Mouse (Mus musculus) limb, embryonic 11.5 days (tissue): Measurements from ENCODE around the gene Med18. TPM values are rescaled to one million over a fixed set of nuclear protein-coding genes. Genes with fewer than 3 reads are reported as not detected.
A peak's percentile ranks its signal among the peaks of the same experiment; 100 is the strongest.

Experiments
- ATAC-seq: fragments of 200-750 bp; cut with Nextera tagmentation; 2 replicates; pipeline ENCODE4 v1.8.0; 2017; ENCODE audit warnings: low read depth; ENCODE audit not compliant: insufficient number of reproducible peaks, low FRiP score, low TSS enrichment
- DNase-seq: peaks from one replicate; pipeline ENCODE4 v3.0.0-alpha.2; 2015; ENCODE audit warnings: low spot score
- H3K27ac ChIP-seq: fragments of 300-500 bp; sonication (generic); replicated peaks from 2 replicates; pipeline ENCODE4 v1.5.1; 2014; ENCODE audit warnings: low read depth, mild to moderate bottlenecking, low read length
- H3K27me3 ChIP-seq: fragments of 300-500 bp; sonication (generic); 2 replicates; pipeline ENCODE4 v1.6.1; 2014; ENCODE audit warnings: mild to moderate bottlenecking, low read length, mixed read lengths; ENCODE audit not compliant: control insufficient read depth, insufficient read depth
- H3K36me3 ChIP-seq: fragments of 300-500 bp; sonication (generic); 2 replicates; pipeline ENCODE4 v1.6.1; 2014; ENCODE audit warnings: mild to moderate bottlenecking, low read length, moderate library complexity, mixed read lengths; ENCODE audit not compliant: control insufficient read depth, insufficient read depth
- H3K4me1 ChIP-seq: fragments of 300-500 bp; sonication (generic); 2 replicates; pipeline ENCODE4 v1.6.1; 2014; ENCODE audit warnings: low read length, mixed read lengths; ENCODE audit not compliant: control insufficient read depth, insufficient read depth
- H3K4me2 ChIP-seq: fragments of 300-500 bp; sonication (generic); 2 replicates; pipeline ENCODE4 v1.6.1; 2014; ENCODE audit warnings: low read depth, mild to moderate bottlenecking, moderate library complexity; ENCODE audit not compliant: severe bottlenecking
- H3K4me3 ChIP-seq: fragments of 300-500 bp; sonication (generic); 2 replicates; pipeline ENCODE4 v1.5.1; 2014; ENCODE audit warnings: low read depth, low read length
- H3K9ac ChIP-seq: fragments of 300-500 bp; sonication (generic); 2 replicates; pipeline ENCODE4 v1.6.1; 2014; ENCODE audit warnings: mild to moderate bottlenecking, low read length
- H3K9me3 ChIP-seq: fragments of 300-500 bp; sonication (generic); 2 replicates; pipeline ENCODE4 v1.6.1; 2016; ENCODE audit warnings: low read length; ENCODE audit not compliant: control insufficient read depth
- WGBS: fragments of 180-500 bp; shearing (Covaris S2); extraction: QIAGEN DNeasy Blood & Tissue Kit; methylation state at CpG from one replicate; pipeline ENCODE4 v1.1.7; 2014; 5-methylcytosine and 5-hydroxymethylcytosine counted together
- polyA plus RNA-seq: library from polyadenylated mRNA; unstranded; fragments of >200 nt; fragmentation: Nextera tagmentation; extraction: Ambion mirVana; gene quantifications from 2 replicates; pipeline ENCODE4 v1.2.1, GENCODE M21; 2014

The Med18 gene
- 26.4 and 31.6 TPM in 2 replicates for polyA plus RNA-seq

DNA sequence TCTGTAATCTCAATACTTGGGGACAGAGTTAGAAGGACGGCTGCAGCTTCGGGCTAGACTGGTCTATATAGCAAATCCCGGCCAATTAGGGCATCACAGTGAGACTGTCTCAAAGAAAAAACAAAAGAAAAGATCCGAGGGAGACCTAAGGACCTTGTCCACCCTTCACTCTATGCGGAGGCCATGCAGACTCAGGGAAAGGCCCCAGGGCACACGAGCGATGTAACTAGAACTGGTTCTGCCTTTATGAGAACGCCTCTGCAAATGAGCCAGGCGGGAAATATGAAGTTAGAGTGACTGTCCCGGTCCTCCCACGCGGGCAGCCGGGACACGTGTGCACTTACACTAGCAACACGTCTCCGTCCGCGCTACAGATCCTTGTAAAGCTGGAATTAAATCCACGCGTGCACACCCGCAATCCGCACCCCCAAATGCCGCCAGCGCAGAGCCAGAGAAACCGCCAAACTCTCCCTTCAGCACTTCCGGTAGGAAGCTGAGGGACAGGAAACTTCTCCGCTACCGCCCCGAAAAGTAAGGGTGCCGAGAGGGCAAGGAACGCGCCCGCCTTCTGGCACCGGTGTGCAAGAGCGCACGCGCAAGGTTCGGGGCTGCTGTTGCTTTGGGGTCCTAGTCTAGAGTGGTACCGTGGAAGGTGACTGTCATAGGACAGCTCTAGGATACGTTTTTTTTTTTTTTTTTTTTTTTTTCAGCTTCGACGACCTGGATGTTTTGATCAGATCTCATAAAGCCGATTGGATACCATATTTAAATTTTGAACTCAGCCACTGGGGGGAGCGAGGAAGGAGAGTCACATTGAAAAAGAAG, at the start of gene Med18:
Med18 (minus strand) TSS at position 492 of the 825 bp plus-strand sequence.
- H3K27me3 ChIP-seq = no peaks in the 10 kb centered on the region
- peak within 1 kb of the TSS; percentile 95 for H3K4me3 ChIP-seq
- H3K4me2 ChIP-seq = peak within 1 kb of the TSS; percentile 92
- under 1% methylated on average over 44 of the region's 44 CpGs for WGBS
- H3K36me3 ChIP-seq = peaks cover 9% of the 10 kb centered on the region
- ATAC-seq (peak; percentile 82), DNase-seq (peak; percentile 96)
- H3K4me1 ChIP-seq = peaks cover 9% of the 10 kb centered on the region
- no peak within 1 kb of the TSS for H3K27ac ChIP-seq
- H3K9me3 ChIP-seq = no peaks in the 10 kb centered on the region
- peak within 1 kb of the TSS; percentile 86 for H3K9ac ChIP-seq

GRCm38 (mm10) chr4:132512080-132512479, 48.4 kb upstream of the Med18 start:
- Histone ChIP-seq H3K9me3 (no peaks in the 10 kb centered on the region), H3K9ac (no peak overlapping the region), H3K27ac (no peak overlapping the region), H3K36me3 (no peaks in the 10 kb centered on the region), H3K4me1 (0 out of 2 replicates have a peak, but pooled peaks cover 2% of the 10 kb centered on the region), H3K27me3 (no peaks in the 10 kb centered on the region), H3K4me3 (no peak overlapping the region), H3K4me2 (no peak overlapping the region)
- no peak for DNase-seq
- ATAC-seq = no peak
- 63% methylated on average over 3 of the region's 3 CpGs for WGBS

GRCm38 (mm10) chr4:132510352-132510798, 46.7 kb upstream of the Med18 start, which contains the start of gene Sesn2:
TSS of gene Sesn2 (minus strand) at chr4:132510501.
- no peaks in the 10 kb centered on the region for H3K36me3 ChIP-seq
- DNase-seq = peak; percentile 98
- H3K9me3 ChIP-seq = no peaks in the 10 kb centered on the region
- 0 out of 2 replicates have a peak, but pooled peaks cover 2% of the 10 kb centered on the region for H3K4me1 ChIP-seq
- under 1% methylated on average over 32 of the region's 32 CpGs for WGBS
- peak within 1 kb of the TSS; percentile 90 for H3K4me2 ChIP-seq
- H3K9ac ChIP-seq = peak within 1 kb of the TSS; percentile 67
- ATAC-seq = peak; percentile 83
- no peaks in the 10 kb centered on the region for H3K27me3 ChIP-seq
- peak within 1 kb of the TSS; percentile 55; the same call in 1 of the 2 replicates for H3K27ac ChIP-seq
- peak within 1 kb of the TSS; percentile 88 for H3K4me3 ChIP-seq

- Histone ChIP-seq H3K27ac (peak overlapping the region; percentile 55; the same call in 1 of the 2 replicates), H3K27me3 (no peaks in the 10 kb centered on the region), H3K4me1 (0 out of 2 replicates have a peak, but pooled peaks cover 2% of the 10 kb centered on the region), H3K9me3 (no peaks in the 10 kb centered on the region), H3K36me3 (no peaks in the 10 kb centered on the region), H3K4me3 (peak overlapping the region; percentile 88), H3K4me2 (peak overlapping the region; percentile 90), H3K9ac (peak overlapping the region; percentile 67)
- peak; percentile 90 for DNase-seq
- WGBS = 0% methylated on average over 49 of the region's 52 CpGs
- peak; percentile 81 for ATAC-seq
These were observed 46.0 kb upstream of the Med18 start for GRCm38 (mm10) chr4:132509621-132510296.

- DNase-seq (no peak), ATAC-seq (no peak)
- Histone ChIP-seq H3K4me2 (no peak overlapping the region), H3K4me1 (no peaks in the 10 kb centered on the region), H3K36me3 (no peaks in the 10 kb centered on the region), H3K4me3 (no peak overlapping the region), H3K27me3 (no peaks in the 10 kb centered on the region), H3K27ac (no peak overlapping the region), H3K9me3 (no peaks in the 10 kb centered on the region), H3K9ac (no peak overlapping the region)
- 38% methylated on average over 2 of the region's 2 CpGs for WGBS
These were observed 43.5 kb upstream of the Med18 start for GRCm38 (mm10) chr4:132507210-132507609.

DNA sequence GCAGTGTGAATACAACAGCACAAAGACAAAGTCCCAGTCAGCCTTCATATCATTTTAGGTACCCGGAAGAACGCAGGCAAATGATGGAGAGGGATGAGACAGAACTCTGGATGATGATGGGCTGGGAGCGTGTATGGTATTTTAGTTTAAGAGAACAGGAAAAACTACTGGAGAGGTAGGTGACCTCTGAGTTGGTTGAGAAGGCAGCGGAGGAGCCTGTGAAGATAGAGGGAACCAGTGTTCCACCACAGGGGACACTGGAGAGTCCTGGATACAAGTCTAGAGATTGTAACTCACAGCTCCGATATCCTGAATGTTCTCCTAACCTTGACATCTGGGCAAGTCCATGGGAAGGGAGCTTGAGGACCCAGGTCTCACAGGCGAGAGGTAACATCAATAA, 42.5 kb upstream of the Med18 start:
- ATAC-seq = no peak
- H3K9ac ChIP-seq = no peak overlapping the region
- H3K27ac ChIP-seq = no peak overlapping the region
- H3K4me3 ChIP-seq = no peak overlapping the region
- no peak for DNase-seq
- WGBS = 75% methylated on average over 6 of the region's 6 CpGs
- no peaks in the 10 kb centered on the region for H3K27me3 ChIP-seq
- no peaks in the 10 kb centered on the region for H3K36me3 ChIP-seq
- no peak overlapping the region for H3K4me2 ChIP-seq
- no peaks in the 10 kb centered on the region for H3K4me1 ChIP-seq
- H3K9me3 ChIP-seq = no peaks in the 10 kb centered on the region

DNA sequence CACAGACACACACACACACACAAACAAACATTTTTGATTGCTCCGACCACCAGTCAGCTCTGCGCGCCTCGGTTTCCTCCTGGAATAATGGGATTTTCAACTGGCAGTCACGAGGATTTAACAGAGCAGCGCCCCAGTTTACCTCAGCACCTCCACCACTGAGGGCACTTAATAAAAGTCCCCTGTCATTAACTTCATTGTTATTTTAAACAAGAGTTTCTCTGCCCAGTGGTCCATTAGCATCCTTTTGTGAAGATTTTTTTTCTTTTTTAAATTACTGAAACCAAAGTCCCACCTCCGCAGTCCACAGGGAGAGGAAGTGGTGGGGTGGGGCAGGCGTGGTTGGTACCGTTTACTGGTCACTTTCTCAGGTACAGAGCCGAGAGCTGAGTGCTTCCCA, 42.1 kb upstream of the Med18 start:
- Histone ChIP-seq H3K27me3 (no peaks in the 10 kb centered on the region), H3K4me1 (no peaks in the 10 kb centered on the region)
- no peak for ATAC-seq

DNA sequence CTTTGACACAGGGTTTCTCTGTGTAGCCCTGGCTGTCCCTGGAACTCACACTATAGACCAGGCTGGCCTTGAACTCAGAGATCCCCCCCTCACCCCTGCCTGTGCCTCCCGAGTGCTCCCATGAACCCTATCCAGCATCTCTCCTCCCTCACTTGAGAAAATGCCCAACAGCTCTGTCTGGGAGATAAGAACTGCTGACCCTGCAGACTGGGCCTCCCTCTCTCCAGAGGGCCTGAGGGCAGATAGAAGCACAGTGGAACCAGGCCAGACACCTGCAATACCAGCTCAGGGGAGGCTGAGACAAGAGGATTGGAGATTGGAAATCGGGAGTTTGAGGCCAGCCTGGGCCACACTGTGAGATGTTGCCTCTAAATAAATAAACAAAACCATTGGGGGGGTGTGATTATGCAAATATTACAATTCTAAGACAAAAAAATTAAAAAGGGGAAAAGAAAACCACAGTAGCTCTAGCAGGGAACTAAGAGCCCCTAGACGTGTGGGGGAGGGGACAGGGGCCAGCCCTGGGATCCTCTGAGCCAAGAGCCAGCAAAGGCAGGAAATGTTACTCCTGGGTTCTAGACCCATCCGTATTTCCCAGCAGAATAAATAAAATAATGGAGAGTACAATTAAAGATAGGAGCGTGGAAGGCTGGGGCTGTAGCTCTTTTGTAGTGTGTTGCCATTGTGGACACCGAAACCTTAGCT, 41.5 kb upstream of the Med18 start:
- Histone ChIP-seq H3K27ac (no peak overlapping the region), H3K4me2 (no peak overlapping the region), H3K4me3 (no peak overlapping the region), H3K9ac (no peak overlapping the region), H3K27me3 (no peaks in the 10 kb centered on the region), H3K4me1 (no peaks in the 10 kb centered on the region), H3K36me3 (no peaks in the 10 kb centered on the region), H3K9me3 (no peaks in the 10 kb centered on the region)
- DNase-seq (no peak), ATAC-seq (no peak)
- WGBS = 68% methylated on average over 6 of the region's 6 CpGs

More for the DNA sequence above, 42.1 kb upstream of the Med18 start:
- H3K27ac ChIP-seq = no peak overlapping the region
- H3K4me3 ChIP-seq = no peak overlapping the region
- no peaks in the 10 kb centered on the region for H3K36me3 ChIP-seq
- H3K9ac ChIP-seq = no peak overlapping the region
- H3K4me2 ChIP-seq = no peak overlapping the region
- no peaks in the 10 kb centered on the region for H3K9me3 ChIP-seq
- no peak for DNase-seq
- WGBS = 41% methylated on average over 10 of the region's 10 CpGs
